Comparison of ENCODE assay signal across 10 mouse cellular contexts in genomic region chr2:32750887-32751664, GRCm38 (mm10). TPM values are rescaled to one million over a fixed set of nuclear protein-coding genes. Genes with fewer than 3 reads are reported as not detected.
DNase-seq lines count a peak whose midpoint lies in the region; ATAC-seq lines count a peak whose summit lies in the region.
"Had no signal": no experiment of that assay in that cellular context is flagged by ENCODE, and none has a peak within 500 bp of the region (broad histone marks: within the 10 kb centered on the region; RNA-seq: fewer than 3 reads in every experiment).

No protein-coding gene starts in this region.

- H3K9me3 ChIP-seq in heart, embryonic 10.5 days = no peaks in the 10 kb centered on the region
- H3K9me3 ChIP-seq in kidney, embryonic 16.5 days (ENCODE audit: low read length) = no peaks in the 10 kb centered on the region
- H3K9me3 ChIP-seq in stomach, embryonic 16.5 days (replicated peaks; ENCODE audit: control insufficient read depth, low read length) = no peaks in the 10 kb centered on the region

- H3K36me3 ChIP-seq in heart, embryonic 10.5 days = peaks cover 60% of the 10 kb centered on the region
- H3K36me3 ChIP-seq in kidney, embryonic 16.5 days (ENCODE audit: insufficient read depth, low read length) = peaks cover 28% of the 10 kb centered on the region
- no peaks in the 10 kb centered on the region for H3K36me3 ChIP-seq in stomach, embryonic 16.5 days (ENCODE audit: control insufficient read depth, insufficient read depth, low read length)

- peak; percentile 98 for DNase-seq in heart, adult 11 months
- DNase-seq in heart, adult 8-10 months (ENCODE audit: low spot score) = no peak
- peak; percentile 92 for DNase-seq in heart, embryonic 10.5 days (ENCODE audit: low spot score)
- peak; percentile 75 for DNase-seq in lung, postnatal 10 days
- DNase-seq in layer of hippocampus, postnatal 36 days = no peak
- DNase-seq in left cerebral cortex, postnatal 36 days (ENCODE audit: low spot score in 2 of 2) = no peak

- peak overlapping the region; percentile 50 for H3K9ac ChIP-seq in kidney, embryonic 16.5 days (replicated peaks; ENCODE audit: low read length)
- peak overlapping the region; percentile 61 for H3K9ac ChIP-seq in stomach, embryonic 16.5 days (ENCODE audit: low read length)

- H3K4me3 ChIP-seq in heart, embryonic 10.5 days = peak overlapping the region; percentile 60
- peak overlapping the region; percentile 46 for H3K4me3 ChIP-seq in kidney, embryonic 16.5 days (ENCODE audit: low read length)
- peak overlapping the region; percentile 45 for H3K4me3 ChIP-seq in stomach, embryonic 16.5 days (replicated peaks; ENCODE audit: low read length)

- intact Hi-C loops in left cerebral cortex, postnatal 36 days (cut with DNase I) = no loop called here

- peaks cover 24% of the 10 kb centered on the region for H3K27me3 ChIP-seq in heart, embryonic 10.5 days (ENCODE audit: insufficient read depth, poor library complexity, severe bottlenecking)
- H3K27me3 ChIP-seq in kidney, embryonic 16.5 days (ENCODE audit: insufficient read depth, low read length) = no peaks in the 10 kb centered on the region
- no peaks in the 10 kb centered on the region for H3K27me3 ChIP-seq in stomach, embryonic 16.5 days (ENCODE audit: control insufficient read depth, insufficient read depth, low read length)

- H3K4me2 ChIP-seq in kidney, embryonic 16.5 days (replicated peaks; ENCODE audit: low read depth, low read length) = peak overlapping the region; percentile 63
- peak overlapping the region; percentile 59 for H3K4me2 ChIP-seq in stomach, embryonic 16.5 days (ENCODE audit: low read depth, low read length)

- H3K27ac ChIP-seq in heart, embryonic 10.5 days = peak overlapping the region; percentile 60
- H3K27ac ChIP-seq in kidney, embryonic 16.5 days (ENCODE audit: low read length) = peak overlapping the region; percentile 62
- H3K27ac ChIP-seq in stomach, embryonic 16.5 days (ENCODE audit: low read length) = 0 out of 2 replicates have a peak overlapping the region, but pooled peaks have one; percentile 22

- H3K4me1 ChIP-seq in heart, embryonic 10.5 days = peaks cover 21% of the 10 kb centered on the region
- H3K4me1 ChIP-seq in kidney, embryonic 16.5 days (ENCODE audit: insufficient read depth, low read length) = peaks cover 13% of the 10 kb centered on the region
- H3K4me1 ChIP-seq in stomach, embryonic 16.5 days (ENCODE audit: control insufficient read depth, insufficient read depth, low read length) = 0 out of 2 replicates have a peak, but pooled peaks cover 6% of the 10 kb centered on the region

- peak; percentile 93 for ATAC-seq in kidney, embryonic 16.5 days (ENCODE audit: low FRiP score, low TSS enrichment)
- ATAC-seq in stomach, embryonic 16.5 days (ENCODE audit: insufficient read depth, low FRiP score) = peak; percentile 90

- WGBS in heart, embryonic 10.5 days = 9% methylated on average over 31 of the region's 31 CpGs
- WGBS in kidney, embryonic 16.5 days = 14% methylated on average over 31 of the region's 31 CpGs
- 21% methylated on average over 31 of the region's 31 CpGs for WGBS in stomach, embryonic 16.5 days

RNA-seq across cellular contexts. Expression of gene Tor2a, which starts 6.0 kb away (rescaled TPM):
- total RNA-seq in heart, adult 8-10 months (2022) = 10 to 100 TPM in 1 of 4 experiments, 1 to 10 TPM in 3; 7.8 to 10.1 (median 8.2) TPM
- polyA plus RNA-seq in heart, embryonic 10.5 days (2016; fragmentation: Nextera tagmentation; extraction: Ambion mirVana) = 46.2 and 57.2 TPM in 2 replicates
- polyA plus RNA-seq in kidney, embryonic 16.5 days (2015; fragmentation: Nextera tagmentation; extraction: Ambion mirVana) = 79.3 and 82.9 TPM in 2 replicates
- polyA plus RNA-seq in stomach, embryonic 16.5 days (2015; fragmentation: Nextera tagmentation; extraction: Ambion mirVana) = 59.2 and 67.0 TPM in 2 replicates
- total RNA-seq in layer of hippocampus, postnatal 36 days (2021) = 10 to 100 TPM; 30.0 to 31.6 TPM
- total RNA-seq in left cerebral cortex, postnatal 36 days (2021) = 10 to 100 TPM; 27.8 to 29.9 TPM

RNA-seq across cellular contexts. Expression of gene 6330409D20Rik, which starts 10.3 kb away (rescaled TPM):
- not detected for total RNA-seq in heart, adult 8-10 months (2022)
- polyA plus RNA-seq in heart, embryonic 10.5 days (2016; fragmentation: Nextera tagmentation; extraction: Ambion mirVana) = 0.28 TPM in 1 of 2 replicates, not detected in the other
- 0.16 TPM in 1 of 2 replicates, not detected in the other for polyA plus RNA-seq in kidney, embryonic 16.5 days (2015; fragmentation: Nextera tagmentation; extraction: Ambion mirVana)
- polyA plus RNA-seq in stomach, embryonic 16.5 days (2015; fragmentation: Nextera tagmentation; extraction: Ambion mirVana) = 0.20 and 0.28 TPM in 2 replicates
- total RNA-seq in layer of hippocampus, postnatal 36 days (2021) = 1 to 10 TPM; 1.2 to 1.3 TPM
- total RNA-seq in left cerebral cortex, postnatal 36 days (2021) = 1 to 10 TPM; 2.5 to 3.2 TPM
- polyA plus RNA-seq: C2C12; gonadal fat pad, adult 2 months had no signal

RNA-seq across cellular contexts. Expression of gene Ttc16, which starts 24.4 kb away (rescaled TPM):
- under 1 TPM in 1 of 4 experiments, not detected in 3; 0.19 TPM for total RNA-seq in heart, adult 8-10 months (2022)
- polyA plus RNA-seq in heart, embryonic 10.5 days (2016; fragmentation: Nextera tagmentation; extraction: Ambion mirVana) = 0.29 and 0.52 TPM in 2 replicates
- 0.21 and 0.29 TPM in 2 replicates for polyA plus RNA-seq in kidney, embryonic 16.5 days (2015; fragmentation: Nextera tagmentation; extraction: Ambion mirVana)
- 0.12 and 0.21 TPM in 2 replicates for polyA plus RNA-seq in stomach, embryonic 16.5 days (2015; fragmentation: Nextera tagmentation; extraction: Ambion mirVana)
- total RNA-seq in layer of hippocampus, postnatal 36 days (2021) = 1 to 10 TPM in 1 of 2 experiments, under 1 TPM in 1; 0.85 to 1.1 TPM
- total RNA-seq in left cerebral cortex, postnatal 36 days (2021) = under 1 TPM; 0.41 to 0.72 TPM

RNA-seq across cellular contexts. Expression of gene Ptrh1, which starts 24.5 kb away (rescaled TPM):
- total RNA-seq in heart, adult 8-10 months (2022) = 1 to 10 TPM; 2.7 to 4.0 (median 3.2) TPM
- polyA plus RNA-seq in heart, embryonic 10.5 days (2016; fragmentation: Nextera tagmentation; extraction: Ambion mirVana) = 5.1 and 5.6 TPM in 2 replicates
- 6.1 and 6.8 TPM in 2 replicates for polyA plus RNA-seq in kidney, embryonic 16.5 days (2015; fragmentation: Nextera tagmentation; extraction: Ambion mirVana)
- 3.9 and 6.7 TPM in 2 replicates for polyA plus RNA-seq in stomach, embryonic 16.5 days (2015; fragmentation: Nextera tagmentation; extraction: Ambion mirVana)
- 1 to 10 TPM; 5.2 to 6.9 TPM for total RNA-seq in layer of hippocampus, postnatal 36 days (2021)
- total RNA-seq in left cerebral cortex, postnatal 36 days (2021) = 1 to 10 TPM; 7.2 to 9.2 TPM

RNA-seq across cellular contexts. Expression of gene Sh2d3c, which starts 30.2 kb away (rescaled TPM):
- total RNA-seq in heart, adult 8-10 months (2022) = 10 to 100 TPM; 16.4 to 28.8 (median 21.7) TPM
- 34.8 and 35.4 TPM in 2 replicates for polyA plus RNA-seq in heart, embryonic 10.5 days (2016; fragmentation: Nextera tagmentation; extraction: Ambion mirVana)
- 41.5 and 44.2 TPM in 2 replicates for polyA plus RNA-seq in kidney, embryonic 16.5 days (2015; fragmentation: Nextera tagmentation; extraction: Ambion mirVana)
- 26.8 and 27.4 TPM in 2 replicates for polyA plus RNA-seq in stomach, embryonic 16.5 days (2015; fragmentation: Nextera tagmentation; extraction: Ambion mirVana)
- 10 to 100 TPM; 18.7 to 19.1 TPM for total RNA-seq in layer of hippocampus, postnatal 36 days (2021)
- 10 to 100 TPM; 33.3 to 45.8 TPM for total RNA-seq in left cerebral cortex, postnatal 36 days (2021)

Comparison
In these comparisons a context has a peak if more than half of its experiments do, and no peak if none do; other contexts are left out.
1. DNase-seq: peak in heart, adult 11 months (single experiment), heart, embryonic 10.5 days (single experiment) and lung, postnatal 10 days (single experiment); none in heart, adult 8-10 months (single experiment), layer of hippocampus, postnatal 36 days (0 of 2) and left cerebral cortex, postnatal 36 days (0 of 2).
2. Peak in every context shown above with its lines, with median percentiles within 50 percentile points of each other: H3K27ac ChIP-seq and H3K4me3 ChIP-seq.